Mouse (Mus musculus) T-helper 1 cell (primary cell): ENCODE results near the gene Pcsk5.

Source experiments
- in situ Hi-C: fragments of 300-600 bp; cut with MboI, MseI; formaldehyde crosslinking; loops from one replicate; pipeline ENCODE4 v1.15.1; 2025; ENCODE audit warnings: high pct_unique_total_duplicates

Pcsk5 gene

GRCm38 (mm10) chr19:17577412-17577811 lies 260.0 kb downstream of the Pcsk5 start:
- in situ Hi-C loops: no loop called here

- in situ Hi-C loops: no loop called here
These were observed 262.9 kb downstream of the Pcsk5 start for GRCm38 (mm10) chr19:17574564-17574963.

GRCm38 (mm10) chr19:17572315-17572714 lies 265.1 kb downstream of the Pcsk5 start:
- in situ Hi-C loops: no loop called here

- in situ Hi-C loops: no loop called here
These were observed 266.5 kb downstream of the Pcsk5 start for GRCm38 (mm10) chr19:17570936-17571335.

- in situ Hi-C loops: loop anchor here (10.0 kb wide), 1 partner anchor 228 kb away; no protein-coding TSS in a partner anchor
These were observed 270.2 kb downstream of the Pcsk5 start for GRCm38 (mm10) chr19:17567264-17567663.

- in situ Hi-C loops: loop anchor here (10.0 kb wide), 1 partner anchor 229 kb away; no protein-coding TSS in a partner anchor
These were observed 271.3 kb downstream of the Pcsk5 start for GRCm38 (mm10) chr19:17566097-17566496.

- in situ Hi-C loops: no loop called here
These were observed 278.7 kb downstream of the Pcsk5 start for GRCm38 (mm10) chr19:17558764-17559163.

- in situ Hi-C loops: no loop called here
These were observed 282.3 kb downstream of the Pcsk5 start for GRCm38 (mm10) chr19:17555159-17555558.

- in situ Hi-C loops: no loop called here
These were observed 282.9 kb downstream of the Pcsk5 start for GRCm38 (mm10) chr19:17554571-17554970.

- in situ Hi-C loops: no loop called here
These were observed 283.9 kb downstream of the Pcsk5 start for GRCm38 (mm10) chr19:17553396-17554100.

- in situ Hi-C loops: no loop called here
These were observed 308.5 kb downstream of the Pcsk5 start for GRCm38 (mm10) chr19:17528746-17529532.

- in situ Hi-C loops: no loop called here
These were observed 311.9 kb downstream of the Pcsk5 start for GRCm38 (mm10) chr19:17525558-17525957.

- in situ Hi-C loops: no loop called here
These were observed 323.0 kb downstream of the Pcsk5 start for GRCm38 (mm10) chr19:17514456-17514855.

GRCm38 (mm10) chr19:17511283-17511682 lies 326.1 kb downstream of the Pcsk5 start:
- in situ Hi-C loops: no loop called here

GRCm38 (mm10) chr19:17504212-17504611 lies 333.2 kb downstream of the Pcsk5 start:
- in situ Hi-C loops: no loop called here

GRCm38 (mm10) chr19:17498586-17499235 lies 338.7 kb downstream of the Pcsk5 start:
- in situ Hi-C loops: no loop called here

GRCm38 (mm10) chr19:17496131-17496530 lies 341.3 kb downstream of the Pcsk5 start:
- in situ Hi-C loops: no loop called here

- in situ Hi-C loops: no loop called here
These were observed 345.4 kb downstream of the Pcsk5 start for GRCm38 (mm10) chr19:17491822-17492544.

GRCm38 (mm10) chr19:17491322-17491721 lies 346.1 kb downstream of the Pcsk5 start:
- in situ Hi-C loops: no loop called here

GRCm38 (mm10) chr19:17489866-17490141 lies 347.6 kb downstream of the Pcsk5 start:
- in situ Hi-C loops: no loop called here

- in situ Hi-C loops: no loop called here
These were observed 348.2 kb downstream of the Pcsk5 start for GRCm38 (mm10) chr19:17489041-17489865.
